Mouse (Mus musculus) midbrain, embryonic 10.5 days (tissue): Measurements from ENCODE around the gene Btla. TPM values are rescaled to one million over a fixed set of nuclear protein-coding genes. Genes with fewer than 3 reads are reported as not detected.

Experiments
- DNase-seq: peaks from one replicate; pipeline ENCODE4 v3.0.0-alpha.2; 2017; ENCODE audit warnings: low spot score
- H3K27ac ChIP-seq: fragments of 300-500 bp; sonication (generic); replicated peaks from 2 replicates; pipeline ENCODE4 v1.5.1; 2016; ENCODE audit warnings: mild to moderate bottlenecking
- H3K27me3 ChIP-seq: fragments of 300-500 bp; sonication (generic); 2 replicates; pipeline ENCODE4 v1.6.1; 2016; ENCODE audit warnings: low read depth, mild to moderate bottlenecking; ENCODE audit not compliant: poor library complexity, severe bottlenecking
- H3K36me3 ChIP-seq: fragments of 300-500 bp; sonication (generic); 2 replicates; pipeline ENCODE4 v1.6.1; 2016; ENCODE audit warnings: mild to moderate bottlenecking, moderate library complexity
- H3K4me1 ChIP-seq: fragments of 300-500 bp; sonication (generic); 2 replicates; pipeline ENCODE4 v1.6.1; 2016
- H3K4me3 ChIP-seq: fragments of 300-500 bp; sonication (generic); 2 replicates; pipeline ENCODE4 v1.5.1; 2016; ENCODE audit warnings: mild to moderate bottlenecking, moderate library complexity
- H3K9me3 ChIP-seq: fragments of 300-500 bp; sonication (generic); replicated peaks from 2 replicates; pipeline ENCODE4 v1.6.1; 2016; ENCODE audit warnings: mild to moderate bottlenecking
- WGBS: fragments of 180-500 bp; shearing (Covaris S2); methylation state at CpG from one replicate; pipeline ENCODE4 v1.1.7; 2016; 5-methylcytosine and 5-hydroxymethylcytosine counted together
- polyA plus RNA-seq: library from polyadenylated mRNA; unstranded; fragments of >200 nt; fragmentation: Nextera tagmentation; extraction: Ambion mirVana; gene quantifications from 2 replicates; pipeline ENCODE4 v1.2.1, GENCODE M21; 2016

Gene Btla
- polyA plus RNA-seq, 1 experiment from 2014 or later: 0.72 TPM

GRCm38 (mm10) chr16:45283093-45283492, 59.0 kb downstream of the Btla start:
- no peaks in the 10 kb centered on the region for H3K4me1 ChIP-seq
- no peak overlapping the region for H3K4me3 ChIP-seq
- 71% methylated on average over 1 of the region's 1 CpGs for WGBS
- no peak for DNase-seq
- no peaks in the 10 kb centered on the region for H3K27me3 ChIP-seq
- no peaks in the 10 kb centered on the region for H3K36me3 ChIP-seq
- H3K9me3 ChIP-seq: no peaks in the 10 kb centered on the region
- no peak overlapping the region for H3K27ac ChIP-seq

DNA sequence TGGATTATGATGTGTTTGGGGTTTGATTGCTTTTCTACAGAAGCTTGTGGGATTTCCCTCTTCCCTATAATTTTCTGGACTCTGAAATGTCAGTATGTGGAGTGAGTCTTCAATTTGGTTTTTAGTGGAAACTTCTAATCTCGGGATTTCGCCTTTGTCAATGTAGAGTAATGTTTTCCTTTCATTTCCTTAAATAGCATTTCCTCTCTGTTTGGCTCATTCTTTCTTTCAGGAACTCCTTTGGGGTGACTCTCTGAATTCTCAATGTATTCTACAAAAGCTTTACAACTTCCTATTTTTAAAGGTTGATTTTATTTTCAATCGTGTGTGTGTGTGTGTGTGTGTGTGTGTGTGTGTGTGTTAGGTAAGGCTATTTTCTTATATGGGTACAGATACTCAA, 73.7 kb downstream of the Btla start:
- no peaks in the 10 kb centered on the region for H3K27me3 ChIP-seq
- H3K4me3 ChIP-seq: no peak overlapping the region
- 81% methylated on average over 3 of the region's 3 CpGs for WGBS
- no peaks in the 10 kb centered on the region for H3K9me3 ChIP-seq
- H3K4me1 ChIP-seq: no peaks in the 10 kb centered on the region
- H3K27ac ChIP-seq: no peak overlapping the region
- no peaks in the 10 kb centered on the region for H3K36me3 ChIP-seq
- DNase-seq: no peak

Other genes starting within 250 kb of the Btla start
- gene Ccdc80, start 130.9 kb upstream of the Btla start, polyA plus RNA-seq: 13.0 and 25.2 TPM in 2 replicates
- 13.5 and 15.7 TPM in 2 replicates for gene Slc35a5, start 65.6 kb upstream of the Btla start, polyA plus RNA-seq
- 35.8 and 36.1 TPM in 2 replicates for gene Atg3, start 65.5 kb upstream of the Btla start, polyA plus RNA-seq
- 16.5 and 30.8 TPM in 2 replicates for gene Cd200, start 184.7 kb downstream of the Btla start, polyA plus RNA-seq